ENCODE assay signal across 18 mouse cellular contexts in genomic region chr9:77951971-77952370, GRCm38 (mm10).
"Had no signal": no experiment of that assay in that cellular context is flagged by ENCODE, and none has a peak within 500 bp of the region (broad histone marks: within the 10 kb centered on the region; RNA-seq: fewer than 3 reads in every experiment).

No protein-coding gene starts in this region.

- H3K4me3 ChIP-seq: layer of hippocampus, adult 2 months; liver, embryonic 15.5 days; lung, embryonic 15.5 days; megakaryocyte, embryonic 14.5 days; midbrain, embryonic 10.5 days; midbrain, embryonic 13.5 days; myocyte; neural tube, embryonic 13.5 days had no signal

- H3K27ac ChIP-seq: liver, embryonic 15.5 days; lung, embryonic 15.5 days; midbrain, embryonic 13.5 days; neural tube, embryonic 13.5 days had no signal

- H3K36me3 ChIP-seq: liver, embryonic 15.5 days; lung, embryonic 15.5 days; midbrain, embryonic 13.5 days; neural tube, embryonic 13.5 days had no signal

- H3K27me3 ChIP-seq: liver, embryonic 15.5 days; lung, embryonic 15.5 days; megakaryocyte, embryonic 14.5 days; midbrain, embryonic 13.5 days; neural tube, embryonic 13.5 days had no signal

- H3K9me3 ChIP-seq: liver, embryonic 15.5 days; lung, embryonic 15.5 days; megakaryocyte, embryonic 14.5 days; midbrain, embryonic 10.5 days; midbrain, embryonic 13.5 days; neural tube, embryonic 13.5 days had no signal

- ATAC-seq: midbrain, embryonic 13.5 days; midbrain, embryonic 16.5 days had no signal

- H3K9ac ChIP-seq: liver, embryonic 15.5 days; lung, embryonic 15.5 days; midbrain, embryonic 13.5 days; neural tube, embryonic 13.5 days had no signal

- H3K4me2 ChIP-seq: liver, embryonic 11.5 days; liver, embryonic 15.5 days; lung, embryonic 15.5 days; midbrain, embryonic 13.5 days; neural tube, embryonic 13.5 days had no signal

- DNase-seq: layer of hippocampus, adult 9-11 months; lung, adult 18-20 months; lung, postnatal 10 days; lung, postnatal 36 days; retina, postnatal 1 day; right cerebral cortex, postnatal 25 days; thymus, adult 18-20 months; thymus, postnatal 36 days had no signal
